Mouse (Mus musculus) myocyte (in vitro differentiated cells): ENCODE measurements around the gene Usp30. TPM values are rescaled to one million over a fixed set of nuclear protein-coding genes. Genes with fewer than 3 reads are reported as not detected.

Experiments used
- H3K27me3 ChIP-seq: one replicate; pipeline ENCODE4 v1.6.1; 2011; ENCODE audit not compliant: control insufficient read depth, insufficient read depth, insufficient read length
- H3K36me3 ChIP-seq: one replicate; pipeline ENCODE4 v1.6.1; 2011; ENCODE audit not compliant: control insufficient read depth, insufficient read depth
- H3K4me2 ChIP-seq: one replicate; pipeline ENCODE4 v1.6.1; 2011; ENCODE audit warnings: low read depth, control low read depth
- H3K4me3 ChIP-seq: one replicate; pipeline ENCODE4 v1.5.1; 2011; ENCODE audit warnings: mild to moderate bottlenecking, control low read depth, moderate library complexity
- H3K79me2 ChIP-seq: one replicate; pipeline ENCODE4 v1.6.1; 2011; ENCODE audit not compliant: control insufficient read depth, insufficient read depth
- H3ac ChIP-seq: one replicate; pipeline ENCODE4 v1.6.1; 2011; ENCODE audit not compliant: control insufficient read depth, insufficient read length
- E2F4 ChIP-seq: IDR thresholded peaks from one replicate; pipeline ENCODE4 v1.6.1; 2011; ENCODE audit warnings: mild to moderate bottlenecking, control low read depth, moderate library complexity; ENCODE audit not compliant: insufficient read depth
- MAX ChIP-seq: IDR thresholded peaks from one replicate; pipeline ENCODE4 v1.6.1; 2011; ENCODE audit warnings: low read depth, mild to moderate bottlenecking, control low read depth
- MYOG ChIP-seq, 3 experiments: IDR thresholded peaks; one replicate each; pipeline ENCODE4 v1.6.1; 2011; ENCODE audit warnings: control low read depth in 2 of 3, low read depth in 2 of 3, mild to moderate bottlenecking in 2 of 3; ENCODE audit not compliant: insufficient read length in 2 of 3, control insufficient read depth in 1 of 3, insufficient read depth in 1 of 3
- POLR2A ChIP-seq: IDR thresholded peaks from one replicate; pipeline ENCODE4 v1.6.1; 2011; ENCODE audit warnings: low read depth, mild to moderate bottlenecking, control low read depth, moderate library complexity; ENCODE audit not compliant: insufficient read length
- SRF ChIP-seq: IDR thresholded peaks from one replicate; pipeline ENCODE4 v1.6.1; 2011; ENCODE audit warnings: low read depth; ENCODE audit not compliant: control insufficient read depth, insufficient read length
- TCF3 ChIP-seq: IDR thresholded peaks from one replicate; pipeline ENCODE4 v1.6.1; 2011; ENCODE audit warnings: low read depth, control low read depth; ENCODE audit not compliant: insufficient read length
- polyA plus RNA-seq: library from polyadenylated mRNA; unstranded; fragments of >200 nt; fragmentation: generic; extraction: Trizol; gene quantifications from one replicate; pipeline ENCODE4 v1.2.1, GENCODE M21; 2012; ENCODE audit warnings: missing spikeins

Gene Usp30
- polyA plus RNA-seq, 1 experiment: 12.3 TPM

- H3K79me2 ChIP-seq: no peaks in the 10 kb centered on the region
- no peak for TF ChIP-seq E2F4
- no peak for TF ChIP-seq POLR2A
- no peak for TF ChIP-seq MAX
- TF ChIP-seq TCF3: no peak
- TF ChIP-seq SRF: no peak
- no peak for TF ChIP-seq MYOG (IDR thresholded peaks at IDR 0.05; ENCODE audit: control insufficient read depth in 1 of 3, insufficient read depth in 1 of 3, insufficient read length in 2 of 3, low read depth in 2 of 3)
- peak overlapping the region; percentile 9 for H3K4me2 ChIP-seq
- no peaks in the 10 kb centered on the region for H3K27me3 ChIP-seq
- H3ac ChIP-seq: no peak overlapping the region
- no peaks in the 10 kb centered on the region for H3K36me3 ChIP-seq
- no peak overlapping the region for H3K4me3 ChIP-seq
Measured at GRCm38 (mm10) chr5:114173877-114174581, 108.8 kb downstream of the Usp30 start.

Other genes starting within 250 kb of the Usp30 start
- gene Selplg, start 232.8 kb upstream of the Usp30 start, polyA plus RNA-seq: not detected
- 58.9 TPM for gene Coro1c, start 156.7 kb upstream of the Usp30 start, polyA plus RNA-seq
- gene Ssh1, start 71.6 kb upstream of the Usp30 start, polyA plus RNA-seq: 3.4 TPM
- gene Dao, start 61.8 kb upstream of the Usp30 start, polyA plus RNA-seq: not detected
- 0.05 TPM for gene Svop, start 26.1 kb downstream of the Usp30 start, polyA plus RNA-seq
- 5.7 TPM for gene Alkbh2, start 62.8 kb downstream of the Usp30 start, polyA plus RNA-seq
- gene Ung, start 64.9 kb downstream of the Usp30 start, polyA plus RNA-seq: 2.7 TPM
- gene Acacb, start 81.1 kb downstream of the Usp30 start, polyA plus RNA-seq: 0.84 TPM
- 0.01 TPM for gene Foxn4, start 208.3 kb downstream of the Usp30 start, polyA plus RNA-seq
- gene Myo1h, start 223.7 kb downstream of the Usp30 start, polyA plus RNA-seq: 1.4 TPM